Comparison of ENCODE assay signal across 26 mouse cellular contexts in genomic region chr3:97988756-97989155, GRCm38 (mm10). TPM values are rescaled to one million over a fixed set of nuclear protein-coding genes. Genes with fewer than 3 reads are reported as not detected.
A peak's percentile ranks its signal among the peaks of the same experiment; 100 is the strongest.
DNase-seq lines count a peak whose midpoint lies in the region; ATAC-seq and TF ChIP-seq lines count a peak whose summit lies in the region.
"Had no signal": no experiment of that assay in that cellular context is flagged by ENCODE, and none has a peak within 500 bp of the region (broad histone marks: within the 10 kb centered on the region; RNA-seq: fewer than 3 reads in every experiment).

No protein-coding gene starts in this region.

- peak; percentile 53 to 76 for DNase-seq in kidney, postnatal 25 days
- DNase-seq in gastrocnemius, adult 2 months, result no peak
- DNase-seq in thymus, adult 18-20 months, result no peak
- DNase-seq in cerebellum, adult 18-20 months, result no peak
- DNase-seq: adrenal gland, postnatal 10 days; cerebellum, adult 11 months; cerebellum, adult 9-11 months; heart, postnatal 10 days; right cerebral cortex, adult 18-20 months; right cerebral cortex, postnatal 4 days; thymus, postnatal 4 days had no signal

- 0 out of 2 replicates have a peak, but pooled peaks have one; percentile 56 for ATAC-seq in intestine, embryonic 15.5 days
- no peak for ATAC-seq in intestine, postnatal 0 days
- 0 out of 2 replicates have a peak, but pooled peaks have one; percentile 36 for ATAC-seq in intestine, embryonic 16.5 days
- peak; percentile 32; the same call in 1 of the 2 replicates for ATAC-seq in kidney, embryonic 14.5 days (ENCODE audit: low FRiP score, low TSS enrichment)
- ATAC-seq: activated CD4-positive, CD25-positive, alpha-beta regulatory T cell, adult 4 months; forebrain, embryonic 15.5 days; midbrain, embryonic 15.5 days had no signal

- no peak overlapping the region for H3K4me3 ChIP-seq in intestine, embryonic 15.5 days (replicated peaks)
- no peak overlapping the region for H3K4me3 ChIP-seq in intestine, postnatal 0 days (ENCODE audit: low read depth, low read length)
- no peak overlapping the region for H3K4me3 ChIP-seq in intestine, embryonic 16.5 days (ENCODE audit: low read length)
- H3K4me3 ChIP-seq in kidney, embryonic 14.5 days (ENCODE audit: low read length), result no peak overlapping the region
- no peak overlapping the region for H3K4me3 ChIP-seq in gastrocnemius, adult 2 months
- H3K4me3 ChIP-seq: embryonic facial prominence, embryonic 13.5 days; forebrain, embryonic 10.5 days; forebrain, embryonic 15.5 days; heart, embryonic 13.5 days; hindbrain, embryonic 10.5 days; hindbrain, embryonic 15.5 days; lung, embryonic 15.5 days; midbrain, embryonic 10.5 days; midbrain, embryonic 15.5 days had no signal

- no peak overlapping the region for H3K4me2 ChIP-seq in intestine, embryonic 15.5 days (replicated peaks)
- H3K4me2 ChIP-seq in intestine, postnatal 0 days (replicated peaks; ENCODE audit: low read depth), result no peak overlapping the region
- no peak overlapping the region for H3K4me2 ChIP-seq in intestine, embryonic 16.5 days (ENCODE audit: low read depth, low read length)
- no peak overlapping the region for H3K4me2 ChIP-seq in kidney, embryonic 14.5 days (replicated peaks; ENCODE audit: low read depth, low read length)
- H3K4me2 ChIP-seq: embryonic facial prominence, embryonic 13.5 days; forebrain, embryonic 15.5 days; heart, embryonic 13.5 days; hindbrain, embryonic 15.5 days; lung, embryonic 15.5 days; midbrain, embryonic 15.5 days had no signal

- intact Hi-C loops in gastrocnemius, adult 2 months (cut with DNase I), result no loop called here

- no peak for TF ChIP-seq CTCF in intestine, postnatal 0 days (IDR thresholded peaks at IDR 0.05; ENCODE audit: low read depth)
- no peak for TF ChIP-seq CTCF in gastrocnemius, adult 2 months (IDR thresholded peaks at IDR 0.05)

- no peaks in the 10 kb centered on the region for H3K27me3 ChIP-seq in intestine, embryonic 15.5 days (replicated peaks)
- H3K27me3 ChIP-seq in intestine, postnatal 0 days (replicated peaks; ENCODE audit: control insufficient read depth, insufficient read depth, low read length), result no peaks in the 10 kb centered on the region
- H3K27me3 ChIP-seq in intestine, embryonic 16.5 days (replicated peaks; ENCODE audit: control insufficient read depth, insufficient read depth, low read length), result no peaks in the 10 kb centered on the region
- no peaks in the 10 kb centered on the region for H3K27me3 ChIP-seq in kidney, embryonic 14.5 days (ENCODE audit: control insufficient read depth, insufficient read depth, low read length)
- H3K27me3 ChIP-seq: CH12.LX; embryonic facial prominence, embryonic 13.5 days; forebrain, embryonic 15.5 days; heart, embryonic 13.5 days; hindbrain, embryonic 15.5 days; lung, embryonic 15.5 days; midbrain, embryonic 15.5 days had no signal

- no peaks in the 10 kb centered on the region for H3K4me1 ChIP-seq in intestine, embryonic 15.5 days (replicated peaks)
- no peaks in the 10 kb centered on the region for H3K4me1 ChIP-seq in intestine, postnatal 0 days (replicated peaks; ENCODE audit: control insufficient read depth, insufficient read depth, low read length)
- H3K4me1 ChIP-seq in intestine, embryonic 16.5 days (ENCODE audit: control insufficient read depth, insufficient read depth, low read length), result no peaks in the 10 kb centered on the region; the same call in 1 of the 2 replicates
- H3K4me1 ChIP-seq in kidney, embryonic 14.5 days (ENCODE audit: control insufficient read depth, insufficient read depth, low read length), result no peaks in the 10 kb centered on the region
- H3K4me1 ChIP-seq: hindbrain, embryonic 15.5 days; midbrain, embryonic 10.5 days; midbrain, embryonic 15.5 days had no signal

- 56% methylated on average over 4 of the region's 4 CpGs for WGBS in intestine, embryonic 15.5 days
- 55% methylated on average over 4 of the region's 4 CpGs for WGBS in intestine, postnatal 0 days
- WGBS in intestine, embryonic 16.5 days, result 55% methylated on average over 4 of the region's 4 CpGs
- 46% methylated on average over 4 of the region's 4 CpGs for WGBS in kidney, embryonic 14.5 days

- H3K9me3 ChIP-seq in intestine, embryonic 15.5 days, result no peaks in the 10 kb centered on the region
- H3K9me3 ChIP-seq in intestine, postnatal 0 days (ENCODE audit: control insufficient read depth), result no peaks in the 10 kb centered on the region
- no peaks in the 10 kb centered on the region for H3K9me3 ChIP-seq in intestine, embryonic 16.5 days (ENCODE audit: control insufficient read depth, low read length)
- no peaks in the 10 kb centered on the region for H3K9me3 ChIP-seq in kidney, embryonic 14.5 days (ENCODE audit: control insufficient read depth, low read length)
- H3K9me3 ChIP-seq: embryonic facial prominence, embryonic 13.5 days; forebrain, embryonic 10.5 days; forebrain, embryonic 15.5 days; heart, embryonic 13.5 days; hindbrain, embryonic 10.5 days; hindbrain, embryonic 15.5 days; lung, embryonic 15.5 days; midbrain, embryonic 10.5 days; midbrain, embryonic 15.5 days had no signal

- H3K9ac ChIP-seq in intestine, embryonic 15.5 days, result no peak overlapping the region
- H3K9ac ChIP-seq in intestine, postnatal 0 days (ENCODE audit: low read depth, low read length), result no peak overlapping the region
- H3K9ac ChIP-seq in intestine, embryonic 16.5 days (ENCODE audit: low read depth, low read length), result no peak overlapping the region
- H3K9ac ChIP-seq in kidney, embryonic 14.5 days (ENCODE audit: low read depth, low read length), result no peak overlapping the region
- H3K9ac ChIP-seq: embryonic facial prominence, embryonic 13.5 days; forebrain, embryonic 15.5 days; heart, embryonic 13.5 days; hindbrain, embryonic 15.5 days; lung, embryonic 15.5 days; midbrain, embryonic 15.5 days had no signal

- no peak overlapping the region for H3K27ac ChIP-seq in intestine, embryonic 15.5 days
- H3K27ac ChIP-seq in intestine, postnatal 0 days (ENCODE audit: low read depth, low read length), result no peak overlapping the region
- H3K27ac ChIP-seq in intestine, embryonic 16.5 days (ENCODE audit: low read length), result no peak overlapping the region
- H3K27ac ChIP-seq in kidney, embryonic 14.5 days (ENCODE audit: low read depth, low read length), result no peak overlapping the region
- H3K27ac ChIP-seq in gastrocnemius, adult 2 months, result no peak overlapping the region
- H3K27ac ChIP-seq: embryonic facial prominence, embryonic 13.5 days; forebrain, embryonic 10.5 days; forebrain, embryonic 15.5 days; heart, embryonic 13.5 days; hindbrain, embryonic 10.5 days; hindbrain, embryonic 15.5 days; lung, embryonic 15.5 days; midbrain, embryonic 10.5 days; midbrain, embryonic 15.5 days had no signal

- no peaks in the 10 kb centered on the region for H3K36me3 ChIP-seq in intestine, embryonic 15.5 days
- H3K36me3 ChIP-seq in intestine, postnatal 0 days (ENCODE audit: control insufficient read depth, insufficient read depth), result no peaks in the 10 kb centered on the region
- no peaks in the 10 kb centered on the region for H3K36me3 ChIP-seq in intestine, embryonic 16.5 days (ENCODE audit: control insufficient read depth, insufficient read depth, low read length)
- no peaks in the 10 kb centered on the region for H3K36me3 ChIP-seq in kidney, embryonic 14.5 days (ENCODE audit: control insufficient read depth, insufficient read depth, low read length)
- H3K36me3 ChIP-seq: embryonic facial prominence, embryonic 13.5 days; forebrain, embryonic 10.5 days; forebrain, embryonic 15.5 days; heart, embryonic 13.5 days; hindbrain, embryonic 10.5 days; hindbrain, embryonic 15.5 days; lung, embryonic 15.5 days; midbrain, embryonic 10.5 days; midbrain, embryonic 15.5 days had no signal

RNA-seq across cellular contexts. Expression of gene Notch2, which starts 24.6 kb away (rescaled TPM):
- polyA plus RNA-seq in intestine, embryonic 15.5 days (2015; fragmentation: Nextera tagmentation; extraction: Ambion mirVana), result 15.8 and 17.9 TPM in 2 replicates
- polyA plus RNA-seq in intestine, postnatal 0 days (2015; fragmentation: Nextera tagmentation; extraction: Ambion mirVana), result 4.9 and 5.1 TPM in 2 replicates
- 9.1 and 10.9 TPM in 2 replicates for polyA plus RNA-seq in intestine, embryonic 16.5 days (2015; fragmentation: Nextera tagmentation; extraction: Ambion mirVana)
- 34.4 and 42.7 TPM in 2 replicates for polyA plus RNA-seq in kidney, embryonic 14.5 days (2014; fragmentation: Nextera tagmentation; extraction: Ambion mirVana)
- 10 to 100 TPM in 1 of 2 experiments, 1 to 10 TPM in 1; 8.7 to 10.3 TPM for total RNA-seq in gastrocnemius, adult 2 months (2021)

Comparison
In these comparisons a context has a peak if more than half of its experiments do, and no peak if none do; other contexts are left out.
1. DNase-seq: peak in kidney, postnatal 25 days (2 of 2); none in gastrocnemius, adult 2 months (single experiment), thymus, adult 18-20 months (0 of 2) and cerebellum, adult 18-20 months (0 of 2).